Mouse (Mus musculus) liver, embryonic 14.5 days (tissue): ENCODE results near the gene Pla2g1b.

Experiments used
- CTCF ChIP-seq: IDR thresholded peaks from 2 replicates; pipeline ENCODE4 v1.5.1; 2016; ENCODE audit warnings: antibody characterized with exemption, low read depth, control low read depth
- EP300 ChIP-seq: IDR thresholded peaks from 2 replicates; pipeline ENCODE4 v1.6.1; 2016; ENCODE audit warnings: antibody characterized with exemption, low read depth

DNA sequence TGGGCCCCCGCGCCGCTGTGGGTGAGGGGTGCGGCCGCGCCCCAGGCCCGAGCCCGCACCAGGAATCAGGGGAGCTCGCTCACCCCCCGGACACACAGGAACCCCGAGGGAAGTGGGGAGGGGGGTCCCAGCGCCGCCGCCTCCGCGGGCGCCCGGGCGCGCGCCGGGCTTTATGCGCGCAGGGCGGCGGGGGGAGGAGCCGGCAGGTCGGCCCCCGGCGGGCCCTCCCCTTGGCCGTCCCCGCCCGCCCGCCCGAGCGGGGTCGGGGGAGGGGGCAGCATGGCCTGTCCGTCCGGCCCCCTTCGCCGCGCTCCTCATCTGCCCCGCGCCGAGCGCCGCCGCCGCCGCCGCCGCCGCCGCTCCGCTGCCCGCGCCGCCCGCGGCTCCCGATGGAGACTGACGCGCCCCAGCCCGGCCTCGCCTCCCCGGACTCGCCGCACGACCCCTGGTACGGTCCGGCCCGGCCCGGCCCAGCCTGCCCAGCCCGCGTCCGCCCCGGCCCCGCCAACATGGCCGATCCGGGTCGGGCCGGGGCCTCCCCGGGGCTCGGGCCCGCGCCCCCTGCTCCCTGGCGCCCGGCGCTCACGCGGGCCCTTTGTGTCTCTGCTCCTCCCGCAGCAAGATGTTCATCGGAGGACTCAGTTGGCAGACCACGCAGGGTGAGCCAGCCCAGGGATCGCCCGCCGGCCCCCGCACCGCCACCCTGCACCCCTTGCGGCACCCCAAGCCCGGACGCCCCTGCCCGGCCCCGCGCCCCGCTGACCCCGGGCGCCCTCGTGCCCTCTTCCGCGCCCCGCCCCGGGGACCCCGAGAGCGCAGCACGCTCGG lies 36.5 kb upstream of the Pla2g1b start, which contains the start of gene Msi1:
- no peak for TF ChIP-seq CTCF
- no peak for TF ChIP-seq EP300
